Mouse (Mus musculus): Measurements from ENCODE around the gene Supt4a. TPM values are rescaled to one million over a fixed set of nuclear protein-coding genes. Genes with fewer than 3 reads are reported as not detected.

The Supt4a gene
- total RNA-seq, 2 experiments from 2014 or later: 42.9 to 46.7 TPM

DNA sequence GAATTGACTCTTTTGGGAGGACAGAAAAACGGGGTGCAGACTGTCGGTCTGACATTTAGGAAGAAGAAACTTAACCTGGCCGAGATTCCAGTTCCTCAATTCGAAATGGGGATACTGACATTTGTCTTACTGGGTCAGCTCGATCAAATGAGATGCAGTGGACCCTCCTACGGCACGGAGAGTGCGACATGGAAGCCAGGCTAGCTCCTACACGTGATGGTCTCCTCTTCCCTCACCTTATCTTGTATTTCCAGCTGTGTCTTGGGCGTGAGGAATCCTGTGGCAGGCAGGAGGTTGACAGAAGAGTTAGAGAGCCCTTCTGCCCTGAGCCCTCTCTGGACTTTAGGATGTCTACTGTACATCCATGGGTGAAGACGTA is 12.7 kb downstream of the Supt4a start:
- no peak for DNase-seq (ENCODE audit: low spot score)

DNA sequence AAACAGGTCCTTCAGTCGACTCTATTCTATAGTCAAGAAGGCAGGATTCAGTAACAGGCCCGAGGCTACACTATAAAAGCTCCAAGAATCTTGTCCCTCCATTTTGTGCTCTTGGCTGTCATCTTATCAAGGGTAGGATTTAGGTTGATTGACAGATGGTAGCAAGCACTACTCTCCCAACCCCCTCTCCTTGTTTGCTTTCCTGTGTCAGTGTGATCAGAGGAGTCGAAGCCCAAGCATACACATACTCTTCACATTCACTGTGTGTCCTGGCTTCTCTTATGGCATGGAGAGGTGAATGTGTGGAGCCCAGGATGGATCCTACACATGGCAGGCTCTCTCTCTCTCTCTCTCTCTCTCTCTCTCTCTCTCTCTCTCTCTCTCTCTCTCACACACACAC is 13.2 kb downstream of the Supt4a start:
- no peak for DNase-seq (ENCODE audit: low spot score)
- intact Hi-C loops (cut with DNase I): no loop called here

More for the DNA sequence above, 12.7 kb downstream of the Supt4a start:
- intact Hi-C loops (cut with DNase I): no loop called here

DNA sequence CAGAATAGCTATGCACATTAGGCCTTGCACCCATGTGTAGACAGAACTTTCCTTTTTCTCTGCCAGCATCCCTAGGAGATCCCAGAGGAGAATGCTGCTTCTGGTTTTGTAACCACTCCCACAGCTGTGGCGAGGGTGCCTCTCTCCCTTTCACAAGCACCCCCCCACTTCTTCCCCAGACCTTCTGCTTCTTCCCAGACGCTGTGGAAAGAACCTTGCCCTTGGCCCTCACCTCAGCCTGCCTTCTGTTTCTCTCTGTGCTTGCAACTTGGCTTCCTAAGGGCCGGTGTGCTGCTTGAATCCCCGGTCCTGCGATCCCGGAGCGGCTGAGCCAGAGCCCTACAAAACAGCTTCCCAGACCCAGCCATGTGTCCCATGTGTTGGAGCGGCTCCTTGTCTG is 13.7 kb downstream of the Supt4a start:
- intact Hi-C loops (cut with DNase I): no loop called here
- DNase-seq (ENCODE audit: low spot score): no peak

DNA sequence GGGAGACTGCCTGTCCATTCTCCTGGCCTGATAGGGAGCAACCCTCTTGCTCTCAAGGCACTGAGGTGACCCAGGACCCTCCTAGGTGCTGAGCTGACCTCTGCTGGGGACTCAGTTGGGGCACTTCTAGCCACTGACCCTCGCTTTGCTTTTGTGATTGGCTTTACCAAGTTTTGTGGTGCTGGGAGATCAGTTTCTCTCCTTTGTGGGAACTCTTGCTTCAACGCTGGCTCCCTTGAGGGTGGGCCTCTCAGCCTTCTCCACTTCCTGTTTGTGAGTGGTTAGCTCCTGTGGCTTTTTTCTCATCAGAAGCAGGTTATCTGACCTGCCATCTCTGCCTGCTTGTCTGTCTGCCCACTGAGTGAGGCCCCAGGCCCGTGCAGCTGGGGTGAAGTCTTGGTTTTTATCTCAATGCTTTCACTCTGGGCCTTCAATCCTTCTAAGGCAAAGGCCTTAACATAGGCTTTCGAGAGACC is 14.2 kb downstream of the Supt4a start:
- no peak for DNase-seq (ENCODE audit: low spot score)
- intact Hi-C loops (cut with DNase I): no loop called here

DNA sequence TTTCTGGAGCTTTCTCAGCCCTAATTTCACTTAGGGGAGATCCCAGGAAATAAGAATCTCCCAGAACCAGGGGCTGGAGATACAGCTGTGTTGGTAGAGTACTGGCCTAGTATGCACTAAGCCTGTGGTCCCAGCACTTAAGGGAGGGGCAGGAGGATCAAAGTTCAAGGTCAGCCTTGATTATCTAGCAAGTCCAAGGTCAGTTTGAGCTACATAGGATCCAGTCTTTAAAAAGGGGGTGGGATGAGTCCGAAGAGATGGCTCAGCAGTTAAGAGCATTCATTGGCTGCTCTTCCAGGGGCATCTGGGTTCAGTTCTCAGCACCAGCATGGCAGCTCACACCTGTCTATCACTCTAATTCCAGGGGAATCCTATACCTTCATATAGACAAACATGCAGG is 15.0 kb downstream of the Supt4a start:
- DNase-seq (ENCODE audit: low spot score): no peak
- intact Hi-C loops (cut with DNase I): no loop called here

DNA sequence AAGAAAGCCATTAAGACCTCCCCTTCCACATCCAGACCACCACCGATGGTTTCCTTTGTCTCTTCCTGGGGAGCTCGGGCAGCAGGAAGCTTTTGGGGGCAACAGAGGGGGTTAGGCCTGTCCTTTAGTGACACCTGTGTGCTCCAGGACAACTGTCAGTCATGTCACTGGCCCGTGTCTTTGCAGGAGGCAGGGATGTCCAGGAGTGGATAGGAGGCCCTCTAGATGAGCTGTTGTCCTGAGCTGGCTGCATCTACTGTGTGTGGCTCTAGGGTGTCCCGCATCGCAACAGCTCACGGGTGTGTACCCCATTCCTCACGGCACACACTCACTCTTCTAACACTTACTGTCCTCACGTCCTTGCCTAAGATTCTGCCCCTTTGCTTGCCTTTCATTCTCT is 15.9 kb downstream of the Supt4a start:
- intact Hi-C loops (cut with DNase I): no loop called here
- DNase-seq (ENCODE audit: low spot score): no peak

DNA sequence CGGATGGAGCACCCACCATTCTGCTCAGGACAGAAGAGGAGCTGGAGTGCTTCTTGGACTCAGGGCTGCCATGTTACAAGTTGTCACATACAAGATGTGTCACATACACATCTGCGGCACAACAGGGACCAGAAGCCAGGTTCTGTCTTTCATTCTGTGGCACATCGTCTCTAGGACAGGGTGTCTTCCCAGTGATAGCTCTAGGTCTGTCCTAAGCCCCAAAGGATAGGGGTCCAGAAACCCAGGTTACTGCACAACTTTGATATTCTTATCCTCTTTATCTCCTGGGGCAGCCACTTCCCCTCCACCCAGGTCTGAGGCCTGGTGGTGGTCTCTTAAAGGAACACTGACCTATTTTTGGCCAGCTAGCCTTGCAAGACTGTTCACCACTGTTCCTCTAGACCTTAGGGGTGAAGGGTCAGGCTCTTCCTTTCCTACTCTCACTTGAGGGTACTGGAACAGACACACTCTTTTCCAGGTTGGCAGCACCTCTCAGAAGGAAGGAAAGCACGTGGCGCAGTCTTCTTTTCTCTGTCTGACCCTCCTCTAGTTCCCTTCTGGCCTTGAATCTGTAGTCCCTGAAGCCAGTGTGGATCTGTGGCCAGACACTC is 16.6 kb downstream of the Supt4a start:
- intact Hi-C loops (cut with DNase I): no loop called here
- DNase-seq (ENCODE audit: low spot score): no peak

DNA sequence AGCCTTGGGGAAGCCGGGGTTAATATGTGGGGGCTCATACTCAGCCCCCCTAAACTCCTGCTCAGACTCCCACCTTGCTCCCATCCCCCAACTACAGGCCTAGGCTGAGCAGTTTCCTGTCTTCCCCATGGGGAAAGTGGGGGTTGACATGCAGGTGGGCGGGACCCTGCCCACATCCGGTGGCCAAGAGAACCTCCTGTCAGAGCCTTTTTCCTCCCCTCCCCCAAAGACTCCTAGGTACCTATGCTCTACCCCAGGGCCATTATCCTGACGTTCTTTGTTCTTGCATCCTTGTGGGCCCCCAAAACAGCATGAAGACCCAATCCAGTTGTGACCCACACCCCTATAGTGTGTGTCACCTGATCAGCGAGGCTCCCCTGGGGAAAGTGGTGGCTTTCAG is 17.3 kb downstream of the Supt4a start:
- intact Hi-C loops (cut with DNase I): no loop called here
- no peak for DNase-seq (ENCODE audit: low spot score)

DNA sequence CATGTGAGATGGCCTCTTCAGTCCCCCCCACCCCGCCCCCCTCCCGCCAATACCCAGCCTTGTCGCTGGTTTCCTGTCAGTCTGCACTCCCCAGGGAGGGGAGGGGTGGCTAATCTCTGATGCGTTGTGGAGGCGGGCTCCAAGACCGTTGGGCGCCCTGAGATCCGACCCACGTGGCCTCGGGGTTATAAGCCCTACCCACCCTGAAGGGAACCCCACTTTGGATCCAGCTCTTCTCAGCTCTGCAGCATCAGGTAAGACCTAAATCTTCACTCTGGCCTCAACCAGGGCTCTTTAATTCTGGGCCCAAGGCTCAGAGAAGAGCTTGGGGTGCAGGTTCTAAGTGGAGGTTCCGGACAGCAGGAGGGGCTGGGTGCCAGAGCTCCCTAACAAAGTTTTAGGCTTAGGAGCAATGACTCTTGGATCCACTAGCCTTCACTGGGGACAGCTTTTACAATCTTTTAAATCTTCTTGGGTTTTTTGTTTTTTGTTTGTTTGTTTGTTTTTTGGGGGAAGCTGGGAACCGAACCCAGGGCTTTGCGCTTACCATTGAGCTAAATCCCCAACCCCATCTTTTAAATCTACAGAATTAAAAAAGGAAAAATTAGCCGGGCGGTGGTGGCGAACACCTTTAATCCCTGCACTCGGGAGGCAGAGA is 18.1 kb downstream of the Supt4a start:
- intact Hi-C loops (cut with DNase I): no loop called here
- peak; percentile 50 for DNase-seq (ENCODE audit: low spot score)

DNA sequence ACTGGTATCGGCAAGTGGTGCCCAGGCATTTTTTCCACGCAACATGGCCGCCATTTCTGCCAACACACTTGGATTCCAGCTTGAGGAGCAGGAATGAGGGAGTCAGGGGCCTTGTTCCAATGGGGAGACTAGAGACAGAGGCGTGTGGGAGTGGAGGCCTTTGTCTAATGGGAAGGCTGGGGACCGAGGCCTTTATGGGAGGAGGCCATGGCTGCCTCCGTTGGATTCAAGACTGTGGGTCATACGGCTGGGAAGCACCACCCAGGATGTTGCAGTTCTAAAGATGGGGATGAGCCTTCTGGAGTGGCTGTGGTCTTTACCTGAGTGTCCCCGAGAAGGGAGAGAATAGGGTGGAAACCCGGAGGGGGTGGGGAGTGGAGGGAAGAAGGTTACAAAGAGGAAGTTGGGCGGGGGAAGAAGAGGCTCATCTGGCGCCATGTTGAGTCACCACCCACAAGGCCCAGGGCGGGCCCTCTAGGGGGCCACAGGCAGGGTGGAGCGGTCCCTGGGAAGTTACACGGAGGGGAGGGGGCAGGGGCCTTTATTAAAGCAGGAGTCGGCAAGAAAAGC is 19.0 kb downstream of the Supt4a start:
- peak; percentile 16 for DNase-seq (ENCODE audit: low spot score)
- intact Hi-C loops (cut with DNase I): no loop called here

DNA sequence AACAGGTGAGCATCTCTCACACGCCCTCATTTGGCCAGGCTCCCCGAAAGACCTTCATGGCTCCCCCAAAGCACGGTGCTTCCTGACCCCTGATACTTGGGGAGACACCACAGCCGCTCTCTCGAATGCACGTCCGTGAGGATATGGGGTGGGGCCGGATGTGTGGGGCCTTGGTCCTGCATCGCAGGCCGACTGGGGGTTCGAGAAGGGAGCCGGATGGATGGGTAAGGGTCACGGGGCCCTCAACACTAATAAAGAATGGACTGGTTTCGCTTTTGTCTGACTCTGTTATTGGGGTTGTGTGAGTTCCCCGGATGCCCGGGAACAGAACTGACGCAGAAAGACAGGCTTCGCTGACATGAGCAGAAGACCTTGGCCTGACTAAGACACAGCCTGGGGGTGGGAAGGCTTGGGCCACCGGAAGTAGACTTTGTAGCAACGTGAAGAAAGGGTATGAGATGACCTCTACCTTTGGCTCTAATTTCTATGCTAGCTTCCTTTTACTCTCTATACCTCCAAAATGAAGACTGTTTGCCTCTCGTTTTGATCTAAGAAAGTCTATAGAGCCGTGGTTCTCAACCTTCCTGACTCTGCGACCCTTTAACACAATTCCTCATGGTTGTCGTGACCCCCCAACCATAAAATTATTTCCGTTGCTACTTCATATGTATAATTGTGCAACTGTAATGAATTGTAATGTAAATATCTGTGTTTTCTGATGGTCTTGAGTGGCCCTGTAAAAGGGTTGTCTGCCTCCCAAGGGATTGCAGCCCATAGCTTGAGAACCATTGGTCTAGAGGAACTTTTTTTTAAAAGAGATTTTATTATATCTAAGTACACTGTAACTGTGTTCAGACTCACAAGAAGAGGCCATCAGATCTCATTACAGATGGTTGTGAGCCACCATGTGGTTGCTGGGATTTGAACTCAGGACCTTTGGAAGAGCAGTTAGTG is 19.9 kb downstream of the Supt4a start:
- intact Hi-C loops (cut with DNase I): no loop called here
- DNase-seq (ENCODE audit: low spot score): no peak

DNA sequence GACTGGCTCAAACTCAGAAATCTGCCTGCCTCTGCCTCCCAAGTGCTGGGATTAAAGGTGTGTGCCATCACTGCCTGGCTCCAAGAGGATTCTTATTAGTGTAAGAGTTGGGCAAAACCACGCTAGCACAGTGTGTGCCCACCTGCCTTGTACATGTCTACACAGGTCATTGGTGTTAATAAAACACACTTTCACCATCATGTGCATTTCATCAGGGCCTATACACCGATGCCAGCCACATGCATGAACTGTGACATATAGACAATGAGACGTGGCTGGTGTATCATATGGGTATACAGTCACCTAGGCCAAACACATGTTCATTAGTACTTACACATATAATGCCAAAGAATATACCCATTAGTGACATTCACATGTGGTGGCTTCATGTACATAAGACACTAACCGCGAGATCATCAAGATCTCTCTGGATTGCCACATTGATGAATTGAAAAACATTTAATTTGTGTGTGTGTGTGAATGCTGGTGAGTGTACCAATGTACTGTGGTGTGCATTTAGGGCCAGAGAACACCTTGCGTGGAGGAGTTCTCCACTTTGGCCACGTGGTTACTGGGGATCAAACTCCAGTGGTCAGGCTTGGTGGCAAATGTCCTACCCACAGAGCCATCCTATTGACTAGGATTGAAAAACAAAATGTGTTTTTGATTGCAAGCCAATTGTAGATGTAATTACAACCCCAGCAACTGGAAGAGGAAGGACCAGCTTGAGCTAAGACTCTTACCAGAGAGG is 21.0 kb downstream of the Supt4a start:
- no peak for DNase-seq (ENCODE audit: low spot score)
- intact Hi-C loops (cut with DNase I): no loop called here

DNA sequence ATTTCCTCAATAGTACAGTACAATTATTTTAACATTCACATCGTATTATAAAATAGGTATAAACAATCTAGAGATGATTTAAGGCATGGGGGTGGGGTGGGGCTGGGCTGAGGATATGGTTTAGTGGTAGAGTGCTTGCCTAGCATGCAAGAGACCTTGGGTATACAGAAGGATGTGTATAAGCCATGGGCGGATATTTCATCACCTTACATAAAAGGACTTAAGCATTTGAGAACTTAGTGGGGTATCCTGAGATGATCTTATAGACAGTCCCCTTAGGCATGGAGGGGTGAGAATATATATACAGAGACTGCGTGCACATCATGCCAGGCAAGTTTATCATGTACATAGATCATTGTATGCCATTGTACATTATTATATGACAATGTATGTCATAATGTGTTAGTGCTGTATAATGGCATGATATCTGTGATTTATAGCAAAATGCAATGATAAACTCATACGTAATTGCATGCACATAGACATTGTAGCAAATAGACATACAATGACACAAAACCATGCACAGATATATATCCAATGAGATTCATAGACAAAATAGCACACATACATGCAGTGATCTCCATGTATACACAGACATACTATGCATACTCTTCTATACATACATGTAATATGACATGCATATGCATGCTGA is 21.7 kb downstream of the Supt4a start:
- no peak for DNase-seq (ENCODE audit: low spot score)

DNA sequence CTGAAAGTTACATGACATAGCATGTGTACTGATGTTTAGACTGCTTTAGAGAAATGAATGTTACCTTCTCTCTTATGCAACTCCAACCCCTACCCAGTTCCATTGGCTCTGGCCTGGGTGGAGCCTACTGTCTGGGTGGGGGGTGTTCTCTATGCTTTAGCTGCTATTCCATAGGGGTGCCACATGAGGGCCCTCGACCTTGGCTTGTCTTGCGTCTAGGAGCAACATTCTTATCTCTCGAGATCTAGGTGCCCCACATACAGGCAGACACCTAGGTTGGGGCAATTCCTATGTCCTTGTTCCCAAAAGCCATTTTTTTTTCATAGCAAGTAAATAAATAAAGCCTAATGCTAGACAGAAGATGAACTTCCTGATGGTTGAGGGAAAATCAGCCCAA is 22.3 kb downstream of the Supt4a start:
- DNase-seq (ENCODE audit: low spot score): no peak
- intact Hi-C loops (cut with DNase I): no loop called here

More for the DNA sequence above, 21.7 kb downstream of the Supt4a start:
- intact Hi-C loops (cut with DNase I): no loop called here

DNA sequence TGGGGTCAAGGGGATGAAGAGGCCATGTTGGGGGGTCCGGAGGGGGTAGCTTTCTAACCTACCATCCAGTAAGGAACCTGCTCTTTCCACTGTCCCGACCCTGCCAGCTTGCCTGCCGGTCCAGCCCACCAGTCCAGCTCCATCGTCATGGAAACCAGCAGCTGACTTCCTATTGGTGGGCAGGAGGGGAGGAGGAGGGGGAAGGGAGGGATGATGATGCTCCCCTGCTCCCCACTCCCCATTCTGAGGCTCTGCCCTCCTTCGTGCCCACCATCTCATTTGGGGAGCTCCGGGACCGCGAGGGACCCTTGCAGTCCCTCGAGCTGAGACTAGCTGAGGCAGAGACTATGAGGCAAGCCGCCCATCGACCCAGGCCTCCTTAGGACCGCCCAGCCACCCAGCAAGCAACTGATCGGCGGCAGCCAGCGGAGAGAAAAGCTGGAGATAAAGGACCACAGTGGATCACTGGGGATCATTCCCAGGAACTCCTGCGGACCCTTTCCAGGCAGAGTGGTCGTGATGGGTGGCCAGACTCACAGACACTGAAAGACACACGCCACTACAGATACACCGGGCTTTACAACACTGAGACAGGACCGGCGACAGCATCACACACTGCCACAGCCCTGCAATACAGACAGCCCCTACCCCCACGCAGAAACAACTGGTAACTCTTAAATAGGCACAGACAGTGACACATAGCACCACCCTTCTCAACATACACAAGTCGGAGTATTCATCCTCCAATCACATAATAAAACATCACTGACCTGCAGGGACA is 23.1 kb downstream of the Supt4a start, which contains the start of gene Tspoap1:
Tspoap1 (plus strand) TSS at position 241 of the 781 bp plus-strand sequence.
- DNase-seq (ENCODE audit: low spot score): no peak
- intact Hi-C loops (cut with DNase I): no loop called here

DNA sequence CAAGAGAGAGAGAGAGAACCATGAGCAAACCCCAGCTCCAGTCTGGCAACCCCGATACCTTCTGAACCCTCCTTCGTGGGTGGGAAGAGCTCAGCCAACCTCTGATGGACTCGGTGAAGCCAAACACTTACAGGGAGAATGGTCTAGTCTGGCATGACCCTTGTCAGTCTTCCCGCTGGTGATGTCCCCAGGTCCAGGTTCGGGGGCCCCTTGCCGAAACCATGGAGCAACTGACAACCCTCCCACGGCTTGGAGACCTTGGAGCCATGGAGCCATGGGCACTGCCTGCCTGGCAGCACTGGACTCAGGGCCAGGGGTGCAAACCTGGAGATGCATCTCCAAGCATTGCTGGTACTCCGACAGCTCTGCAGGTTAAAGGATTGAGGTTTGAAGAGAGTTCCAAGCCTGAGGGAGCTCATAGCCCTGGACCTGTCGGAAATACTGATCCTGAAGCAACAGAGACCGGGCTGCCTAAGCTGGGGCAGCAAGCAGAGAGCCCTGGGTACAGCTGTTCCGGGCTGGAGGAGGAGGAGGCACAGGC is 23.9 kb downstream of the Supt4a start:
- DNase-seq (ENCODE audit: low spot score): no peak
- intact Hi-C loops (cut with DNase I): no loop called here

DNA sequence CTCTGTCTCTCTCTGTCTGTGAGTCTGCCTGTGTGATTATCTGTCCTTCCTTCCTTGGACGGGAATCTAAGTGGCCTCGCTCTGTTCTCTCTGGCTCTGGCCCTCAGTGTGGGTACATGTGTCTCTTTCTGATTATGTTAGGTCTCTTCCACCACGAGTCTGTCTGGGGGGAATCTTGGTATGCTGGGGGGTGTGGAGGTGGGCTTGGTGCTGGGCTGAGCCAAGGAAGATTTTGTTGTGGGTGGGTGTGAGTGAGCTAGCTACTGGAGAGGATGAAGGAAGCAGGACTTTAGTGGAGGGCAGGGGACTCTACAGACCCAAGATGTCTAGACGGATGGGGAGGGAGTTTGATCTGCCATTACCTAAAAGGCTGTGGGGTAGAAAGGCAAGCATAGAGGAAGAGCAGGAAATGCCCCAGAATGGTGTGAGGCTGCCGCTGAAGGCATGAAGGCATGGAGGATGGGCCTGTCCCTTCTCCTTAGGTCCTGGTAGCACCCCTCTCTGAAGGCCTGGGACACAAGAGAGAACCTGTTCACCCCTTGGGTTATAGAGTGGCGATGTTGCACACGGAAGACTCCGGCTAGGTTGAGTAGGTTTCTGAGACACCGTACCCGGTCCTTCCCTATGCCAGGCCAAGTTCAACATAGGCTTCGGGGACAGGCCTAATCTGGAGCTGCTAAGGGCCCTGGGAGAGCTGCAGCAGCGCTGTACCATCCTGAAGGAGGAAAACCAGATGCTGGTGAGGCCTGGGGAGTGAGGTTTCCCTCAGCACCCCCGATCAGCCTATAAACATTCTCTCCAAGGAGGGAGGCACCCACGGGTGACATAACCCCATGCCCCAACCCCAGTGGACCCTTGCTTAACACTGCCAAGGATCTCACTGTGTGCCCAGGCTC is 24.7 kb downstream of the Supt4a start:
- no peak for DNase-seq (ENCODE audit: low spot score)
- intact Hi-C loops (cut with DNase I): no loop called here
